Mouse (Mus musculus) olfactory bulb, adult 2 months (tissue): ENCODE data around the gene Mycbp2.
A peak's percentile ranks its signal among the peaks of the same experiment; 100 is the strongest.

Source experiments
- CTCF ChIP-seq: fragments of 200-500 bp; IDR thresholded peaks from 2 replicates; pipeline ENCODE4 v1.5.1; 2012; ENCODE audit warnings: low read depth, mild to moderate bottlenecking, low read length, moderate library complexity; ENCODE audit not compliant: insufficient read depth
- POLR2A ChIP-seq: fragments of 200-500 bp; IDR thresholded peaks from 2 replicates; pipeline ENCODE4 v1.6.1; 2012; ENCODE audit warnings: mild to moderate bottlenecking, low read depth, low read length, moderate library complexity; ENCODE audit not compliant: insufficient read depth

GRCm38 (mm10) chr14:103099238-103099933, 247.2 kb downstream of the Mycbp2 start, which contains the start of gene Fbxl3:
- TF ChIP-seq POLR2A, result peak; percentile 68; the same call in 1 of the 2 replicates
- TF ChIP-seq CTCF, result no peak
